Mouse (Mus musculus) left cerebral cortex, adult 2 months (tissue): Measurements from ENCODE around the gene Wdr89. TPM values are rescaled to one million over a fixed set of nuclear protein-coding genes. Genes with fewer than 3 reads are reported as not detected.

Experiments used
- DNase-seq, 2 experiments: peaks; one replicate each; pipeline ENCODE4 v3.0.0; 2021 to 2022; ENCODE audit warnings: low spot score in 2 of 2, mixed read lengths in 1 of 2; ENCODE audit errors: extremely low spot score in 1 of 2
- H3K27ac ChIP-seq: fragments of 200-600 bp; 2 replicates; pipeline ENCODE4 v1.8.1; 2022
- H3K4me3 ChIP-seq: fragments of 200-600 bp; 2 replicates; pipeline ENCODE4 v1.8.1; 2022
- CTCF ChIP-seq: fragments of 200-600 bp; IDR thresholded peaks from 2 replicates; pipeline ENCODE4 v1.8.1; 2022; ENCODE audit warnings: antibody characterized with exemption, mild to moderate bottlenecking, moderate library complexity
- intact Hi-C: fragments of 180-260 bp; cut with DNase I; formaldehyde crosslinking; loops from one replicate; pipeline ENCODE4 v1.15.1; 2025
- total RNA-seq, 2 experiments: library from RNA; stranded (reverse); gene quantifications; 2 replicates each; pipeline ENCODE4 v1.2.3; 2021

The Wdr89 gene
- total RNA-seq, 2 experiments from 2014 or later = 2.3 to 3.7 TPM

DNA sequence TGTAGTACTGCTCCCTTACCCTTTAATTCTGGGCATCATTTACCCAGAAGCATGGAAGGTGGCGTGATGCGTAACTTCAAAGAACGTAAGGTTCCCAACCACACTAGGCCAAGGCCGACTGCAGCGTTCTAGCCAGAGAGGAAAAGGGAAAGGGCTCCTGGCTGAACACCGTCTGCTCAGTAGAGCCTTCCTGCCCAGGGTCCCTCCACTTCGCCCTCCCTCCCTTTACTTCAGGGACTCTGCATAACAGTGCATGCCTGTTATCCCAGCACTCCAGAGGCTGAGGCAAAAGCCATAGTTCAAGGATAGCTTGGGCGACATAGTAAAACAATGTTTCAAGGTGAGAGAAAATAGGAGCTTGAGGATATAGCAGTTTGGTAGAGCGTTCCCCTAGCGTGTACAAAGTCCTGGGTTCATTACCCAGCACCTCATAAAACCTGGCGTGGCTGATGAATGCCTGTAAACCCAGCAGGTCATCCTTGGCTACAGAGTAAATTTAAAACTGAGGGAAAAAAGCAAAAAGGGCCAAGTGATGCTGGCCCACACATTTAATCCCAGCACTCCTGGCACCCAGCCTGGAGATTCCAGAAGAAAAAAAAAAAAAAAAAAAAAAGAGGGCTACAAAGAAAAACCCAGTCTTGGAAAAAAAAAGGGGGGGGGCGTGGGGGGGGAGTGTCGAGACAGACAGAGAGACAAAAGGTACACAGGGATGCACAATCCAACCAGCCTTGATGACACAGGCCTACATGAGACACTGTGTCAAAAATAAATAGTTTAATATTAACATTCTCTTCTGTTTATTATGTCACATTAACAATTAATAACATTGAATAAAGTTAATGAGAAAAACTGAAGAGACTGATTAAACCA is 5.5 kb downstream of the Wdr89 start:
- no peak for DNase-seq
- intact Hi-C loops = loop anchor here (5.0 kb wide), 1 partner anchor 1342 kb away; no protein-coding TSS in a partner anchor
- no peak overlapping the region for H3K4me3 ChIP-seq
- TF ChIP-seq CTCF = no peak
- H3K27ac ChIP-seq = no peak overlapping the region

DNA sequence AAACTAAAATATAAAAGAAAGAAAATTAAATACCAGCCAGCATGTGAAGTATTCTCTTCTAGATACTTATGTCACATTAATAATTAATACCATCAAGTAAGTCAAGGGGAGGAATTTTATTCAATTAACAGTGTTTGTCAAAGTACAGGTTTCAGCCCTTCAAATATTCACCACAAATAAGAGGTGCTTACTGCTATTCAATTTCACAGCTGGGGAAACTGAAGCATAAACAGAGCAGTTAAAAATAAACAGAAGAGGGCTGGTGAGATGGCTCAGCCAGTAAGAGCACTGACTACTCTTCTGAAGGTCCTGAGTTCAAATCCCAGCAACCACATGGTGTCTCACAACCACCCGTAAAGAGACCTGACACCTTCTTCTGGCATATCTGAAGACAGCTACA is 7.0 kb downstream of the Wdr89 start:
- no peak for TF ChIP-seq CTCF
- Histone ChIP-seq H3K4me3 (no peak overlapping the region), H3K27ac (no peak overlapping the region)
- intact Hi-C loops = loop anchor here (5.0 kb wide), 1 partner anchor 1340 kb away; no protein-coding TSS in a partner anchor
- no peak for DNase-seq

DNA sequence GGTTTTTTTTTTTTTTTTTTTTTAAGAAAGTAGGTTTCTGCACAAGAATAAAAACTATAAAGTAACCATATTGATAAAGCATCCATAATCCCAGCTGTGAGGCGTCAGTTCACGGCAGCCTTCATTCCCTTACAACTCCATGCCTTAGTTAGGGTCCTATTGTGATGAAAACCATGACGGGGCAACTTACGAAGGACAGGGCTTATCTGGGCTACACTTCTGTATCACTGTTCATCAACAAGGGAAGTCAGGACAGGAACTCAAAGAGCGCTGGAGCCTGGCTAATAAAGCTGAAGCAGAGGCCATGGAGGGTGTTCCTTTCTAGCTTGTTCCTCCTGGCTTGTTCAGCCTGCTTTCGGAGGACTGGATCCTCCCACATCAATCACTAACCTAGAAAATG is 10.9 kb downstream of the Wdr89 start:
- intact Hi-C loops = no loop called here

DNA sequence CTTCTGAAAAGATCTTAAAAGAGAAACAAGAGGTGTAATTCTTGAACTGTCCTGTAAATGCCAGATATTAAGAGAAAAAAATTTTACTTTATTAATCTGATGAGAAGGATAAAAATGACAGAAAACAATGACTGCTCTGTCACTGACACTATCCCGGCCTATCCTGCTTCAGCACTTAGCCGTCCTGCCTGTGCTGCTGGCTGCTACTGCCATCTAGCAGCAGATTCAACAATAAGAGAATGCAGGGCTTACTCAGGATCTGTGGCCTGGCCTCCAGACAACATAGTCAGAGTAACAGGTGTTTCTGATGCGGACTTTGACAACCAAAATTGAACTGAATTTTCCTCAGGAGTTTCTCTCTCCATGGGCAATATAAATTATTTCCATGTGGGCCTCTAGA is 12.8 kb downstream of the Wdr89 start:
- peak; percentile 75 for TF ChIP-seq CTCF
- Histone ChIP-seq H3K27ac (no peak overlapping the region), H3K4me3 (no peak overlapping the region)
- intact Hi-C loops = loop anchor here (2.0 kb wide), 1 partner anchor 190 kb away; no protein-coding TSS in a partner anchor
- DNase-seq = peak; percentile 22 to 32

More for the DNA sequence above, 10.9 kb downstream of the Wdr89 start:
- H3K27ac ChIP-seq = no peak overlapping the region
- H3K4me3 ChIP-seq = no peak overlapping the region
- TF ChIP-seq CTCF = no peak
- no peak for DNase-seq

DNA sequence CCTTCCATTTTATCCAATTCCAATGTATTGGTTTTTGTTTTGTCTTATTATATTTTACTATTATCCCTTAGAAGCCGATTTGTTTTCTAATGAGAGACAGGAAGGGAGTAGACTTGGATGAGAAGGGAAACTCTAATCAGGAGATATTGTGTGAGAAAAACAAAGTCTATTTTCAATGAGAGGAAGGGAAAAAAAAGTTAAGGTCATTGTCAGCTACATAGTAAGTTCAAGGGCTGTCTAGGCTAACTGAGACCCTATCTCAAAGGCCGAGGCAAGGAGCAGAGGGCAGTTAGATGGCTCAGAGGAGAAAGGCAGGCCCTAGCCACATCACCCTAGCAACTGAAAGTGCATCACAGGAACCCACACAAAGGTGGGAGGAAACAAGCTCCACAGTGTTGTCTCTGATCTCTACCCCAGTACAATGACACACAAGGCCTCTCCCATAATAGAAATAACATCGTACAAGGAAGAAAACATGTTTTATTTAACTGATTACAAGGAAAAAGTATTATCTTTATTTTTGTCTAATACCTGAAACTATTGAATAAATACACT is 15.0 kb downstream of the Wdr89 start:
- Histone ChIP-seq H3K4me3 (no peak overlapping the region), H3K27ac (no peak overlapping the region)
- no peak for DNase-seq
- no peak for TF ChIP-seq CTCF
- intact Hi-C loops = no loop called here

DNA sequence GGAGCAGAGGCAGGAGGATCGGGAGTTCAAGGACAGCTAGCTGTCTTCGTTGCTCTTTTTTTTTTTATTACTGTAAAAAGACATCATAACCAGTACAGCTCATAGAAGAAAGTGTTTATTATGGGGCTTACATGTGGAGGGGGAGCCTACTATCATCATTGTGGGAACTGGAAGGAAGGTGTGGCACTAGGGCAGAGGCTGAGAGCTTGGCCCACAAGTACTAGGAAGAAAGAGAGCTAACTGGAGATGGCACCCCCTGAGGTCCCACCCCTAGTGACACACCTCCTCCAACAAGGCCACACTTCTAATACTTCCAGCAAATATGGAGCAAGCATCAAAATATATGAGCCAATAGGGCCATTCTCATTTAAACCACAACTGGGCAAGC is 19.6 kb downstream of the Wdr89 start:
- intact Hi-C loops = loop anchor here (5.0 kb wide), 1 partner anchor 52 kb away; the partner anchor contains the start of gene Ppp2r5e
- no peak for TF ChIP-seq CTCF
- Histone ChIP-seq H3K4me3 (no peak overlapping the region), H3K27ac (no peak overlapping the region)
- no peak for DNase-seq

DNA sequence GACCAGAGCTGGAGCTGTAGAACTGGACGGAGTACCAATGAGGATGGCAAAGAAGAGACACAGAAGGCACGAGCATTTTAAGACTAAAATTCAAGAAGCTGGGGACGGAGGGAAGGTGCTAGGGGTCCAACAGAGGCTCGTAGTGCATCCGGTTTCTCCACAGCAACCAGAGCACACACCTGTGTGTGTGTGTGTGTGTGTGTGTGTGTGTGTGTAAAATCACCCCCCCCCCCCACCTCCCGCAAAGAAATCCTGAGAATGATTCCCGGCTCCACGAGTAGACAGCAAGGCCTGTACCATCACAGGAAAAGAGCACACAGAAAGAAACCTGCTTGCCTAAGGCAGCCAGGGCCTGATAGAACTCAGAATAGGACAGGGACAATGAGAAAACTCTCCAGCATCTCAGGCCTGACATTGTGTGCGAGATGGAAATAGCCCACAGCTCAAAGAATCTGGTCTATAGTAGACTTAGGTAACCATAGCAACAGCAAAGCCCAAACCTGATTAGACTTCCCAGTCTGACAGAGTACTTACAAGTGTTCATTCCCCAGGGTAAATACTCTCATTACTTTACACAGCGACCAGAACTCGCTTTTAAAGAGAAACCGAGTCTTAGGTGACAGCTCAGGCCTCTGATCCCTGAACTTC is 20.2 kb downstream of the Wdr89 start:
- Histone ChIP-seq H3K4me3 (no peak overlapping the region), H3K27ac (0 out of 2 replicates have a peak overlapping the region, but pooled peaks have one; percentile 53)
- no peak for TF ChIP-seq CTCF
- intact Hi-C loops = loop anchor here (5.0 kb wide), 1 partner anchor 52 kb away; the partner anchor contains the start of gene Ppp2r5e
- DNase-seq = no peak

DNA sequence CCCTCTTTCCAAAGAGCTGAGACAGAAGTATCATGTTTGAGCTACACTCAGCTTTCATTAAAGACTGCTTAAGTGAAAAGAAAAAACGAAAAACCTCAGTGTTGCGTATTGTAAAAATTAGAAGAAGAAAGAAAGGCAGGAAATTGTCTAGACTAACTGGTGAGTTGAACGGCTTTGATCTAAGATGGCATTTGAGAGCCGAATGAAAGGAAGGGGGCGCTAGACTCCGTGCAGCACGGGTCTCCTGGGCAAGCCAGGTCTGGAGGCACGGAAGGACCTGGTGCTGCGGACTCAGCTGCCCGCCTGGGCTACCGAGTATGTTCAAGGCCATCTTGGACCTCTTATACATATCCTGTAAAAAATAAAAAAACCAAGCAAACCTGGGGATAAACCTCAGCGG is 21.1 kb downstream of the Wdr89 start:
- peak in 1 of 2 experiments; percentile 14 for DNase-seq
- Histone ChIP-seq H3K27ac (no peak overlapping the region), H3K4me3 (no peak overlapping the region)
- intact Hi-C loops = loop anchor here (5.0 kb wide), 1 partner anchor 51 kb away; the partner anchor contains the start of gene Ppp2r5e
- peak; percentile 39 for TF ChIP-seq CTCF

DNA sequence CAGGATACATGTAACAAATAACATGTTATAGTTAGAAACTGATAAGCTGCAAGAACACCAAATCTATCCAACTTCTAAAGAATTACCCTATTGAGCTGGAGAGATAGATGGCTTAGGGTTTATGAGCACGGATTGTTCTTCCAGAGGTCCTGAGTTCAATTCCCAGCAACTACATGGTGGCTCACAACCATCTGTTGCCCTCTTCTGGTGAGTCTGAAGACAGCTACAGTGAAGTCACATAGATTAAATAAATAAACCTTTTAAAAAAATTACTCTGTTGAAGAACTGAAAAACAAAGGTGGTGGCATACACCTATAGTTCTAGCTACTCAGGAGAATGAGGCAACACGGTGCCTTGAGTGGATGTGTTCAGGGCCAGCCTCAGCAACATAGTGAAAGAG is 21.7 kb downstream of the Wdr89 start:
- intact Hi-C loops = loop anchor here (5.0 kb wide), 1 partner anchor 50 kb away; the partner anchor contains the start of gene Ppp2r5e
- TF ChIP-seq CTCF = peak; percentile 22

DNA sequence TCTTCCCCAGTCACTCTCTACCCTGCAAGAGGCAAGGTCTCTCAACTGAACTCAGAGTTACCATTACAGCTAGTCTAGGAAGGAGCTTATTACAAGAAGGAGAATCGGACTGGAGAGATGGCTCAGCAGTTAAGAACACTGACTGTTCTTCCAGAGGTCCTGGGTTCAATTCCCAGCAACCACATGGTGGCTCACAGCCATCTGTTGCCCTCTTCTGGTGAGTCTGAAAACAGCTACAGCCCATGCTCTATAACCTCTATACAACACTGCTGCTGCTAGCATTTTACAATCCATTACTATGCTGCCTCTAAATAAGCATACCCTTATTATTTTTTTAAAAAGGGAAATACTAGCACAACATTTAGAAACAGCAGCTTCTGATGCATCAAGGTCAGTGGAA is 23.6 kb downstream of the Wdr89 start:
- Histone ChIP-seq H3K27ac (no peak overlapping the region), H3K4me3 (no peak overlapping the region)
- intact Hi-C loops = loop anchor here (5.0 kb wide), 1 partner anchor 48 kb away; the partner anchor contains the start of gene Ppp2r5e
- TF ChIP-seq CTCF = peak; percentile 47
- no peak for DNase-seq

More for the DNA sequence above, 21.7 kb downstream of the Wdr89 start:
- H3K27ac ChIP-seq = no peak overlapping the region
- DNase-seq = no peak
- no peak overlapping the region for H3K4me3 ChIP-seq

DNA sequence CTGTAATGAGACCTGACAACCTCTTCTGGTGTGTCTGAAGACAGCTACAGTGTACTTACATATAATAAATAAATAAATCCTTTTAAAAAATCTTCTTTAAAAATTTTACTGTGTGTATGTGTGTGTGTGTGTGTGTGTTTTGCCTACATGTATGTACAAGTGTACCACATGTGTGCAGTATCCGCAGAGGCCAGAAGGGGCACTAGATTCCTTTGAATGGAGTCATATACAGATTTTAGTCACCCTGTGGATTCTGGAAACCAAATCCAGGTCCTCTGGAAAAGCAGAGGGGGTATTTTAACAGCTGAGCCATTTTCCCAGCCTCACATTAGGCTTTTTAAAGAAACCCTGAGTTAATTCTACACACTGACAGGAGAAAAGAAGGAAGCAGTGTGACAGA is 27.6 kb downstream of the Wdr89 start:
- intact Hi-C loops = no loop called here
- no peak for DNase-seq

DNA sequence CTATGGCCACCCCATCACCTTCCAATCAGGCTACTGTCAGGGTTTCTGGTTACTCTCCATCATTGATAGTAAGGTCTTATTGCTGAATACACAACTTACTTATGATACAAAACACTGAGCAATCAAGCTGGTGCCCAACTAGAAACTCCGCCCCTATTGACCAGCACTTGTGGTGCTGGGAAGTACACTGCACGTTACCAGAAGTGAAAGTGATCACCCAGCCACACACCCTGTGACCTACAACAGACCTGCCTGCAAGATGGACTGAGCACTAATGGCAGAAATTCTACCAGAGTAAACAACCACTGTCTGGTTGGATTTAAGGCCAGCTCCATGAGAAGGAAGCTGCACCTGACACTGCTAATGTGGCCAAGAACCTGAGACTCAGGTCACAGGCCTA is 31.0 kb downstream of the Wdr89 start:
- intact Hi-C loops = no loop called here
- no peak for TF ChIP-seq CTCF
- H3K4me3 ChIP-seq = no peak overlapping the region
- no peak for DNase-seq
- H3K27ac ChIP-seq = no peak overlapping the region

More for the DNA sequence above, 27.6 kb downstream of the Wdr89 start:
- H3K27ac ChIP-seq = no peak overlapping the region
- H3K4me3 ChIP-seq = no peak overlapping the region
- no peak; the same call in 1 of the 2 replicates for TF ChIP-seq CTCF
